Mouse (Mus musculus) MEL (cell line): Measurements from ENCODE around the gene Tenm3.

Experiments used
- CHD1 ChIP-seq: IDR thresholded peaks from 2 replicates; pipeline ENCODE4 v1.6.1; 2012; ENCODE audit warnings: low read depth, mild to moderate bottlenecking, inconsistent platforms, low read length, improper control_type of control experiment
- CHD2 ChIP-seq: IDR thresholded peaks from 2 replicates; pipeline ENCODE4 v1.6.1; 2011; ENCODE audit warnings: low read length, improper control_type of control experiment
- CTCF ChIP-seq, 3 experiments: IDR thresholded peaks in 2 of 3; conservative IDR thresholded peaks in 1 of 3; 2 replicates each; pipeline ENCODE4 v1.5.1; 2011 to 2012; ENCODE audit warnings: low read length in 3 of 3, low read depth in 2 of 3, mild to moderate bottlenecking in 2 of 3, improper control_type of control experiment in 1 of 3, inconsistent platforms in 1 of 3, mixed read lengths in 1 of 3, moderate library complexity in 1 of 3; ENCODE audit not compliant: control insufficient read depth in 1 of 3, insufficient read depth in 1 of 3, poor library complexity in 1 of 3, severe bottlenecking in 1 of 3
- EP300 ChIP-seq, 2 experiments: IDR thresholded peaks; 2 replicates each; pipeline ENCODE4 v1.6.1; 2011; ENCODE audit warnings: improper control_type of control experiment in 2 of 2, low read length in 2 of 2, low read depth in 1 of 2, mild to moderate bottlenecking in 1 of 2
- ETS1 ChIP-seq: IDR thresholded peaks from 2 replicates; pipeline ENCODE4 v1.6.1; 2012; ENCODE audit warnings: low read depth, mild to moderate bottlenecking, inconsistent platforms, low read length, improper control_type of control experiment, moderate library complexity
- GATA1 ChIP-seq: IDR thresholded peaks from 2 replicates; pipeline ENCODE4 v1.6.1; 2011; ENCODE audit warnings: low read depth, low read length, improper control_type of control experiment
- JUND ChIP-seq: IDR thresholded peaks from 2 replicates; pipeline ENCODE4 v1.6.1; 2011; ENCODE audit warnings: low read depth, mild to moderate bottlenecking, improper control_type of control experiment, low read length
- MEF2A ChIP-seq: IDR thresholded peaks from 2 replicates; pipeline ENCODE4 v1.6.1; 2014; ENCODE audit warnings: low read depth, mild to moderate bottlenecking, inconsistent platforms, low read length, improper control_type of control experiment; ENCODE audit not compliant: poor library complexity, insufficient replicate concordance, severe bottlenecking; ENCODE audit errors: extremely low read depth
- NELFE ChIP-seq: IDR thresholded peaks from 2 replicates; pipeline ENCODE4 v1.6.1; 2011; ENCODE audit warnings: low read depth, low read length, improper control_type of control experiment
- POLR2A ChIP-seq, 2 experiments: IDR thresholded peaks; 2 replicates each; pipeline ENCODE4 v1.6.1; 2011 to 2012; ENCODE audit warnings: low read length in 2 of 2, mild to moderate bottlenecking in 2 of 2, control low read depth in 1 of 2, improper control_type of control experiment in 1 of 2, low read depth in 1 of 2, moderate library complexity in 1 of 2; ENCODE audit not compliant: control insufficient read depth in 1 of 2, insufficient read depth in 1 of 2, poor library complexity in 1 of 2
- SIN3A ChIP-seq: IDR thresholded peaks from 2 replicates; pipeline ENCODE4 v1.6.1; 2012; ENCODE audit warnings: low read length, improper control_type of control experiment, inconsistent platforms
- USF1 ChIP-seq: IDR thresholded peaks from 2 replicates; pipeline ENCODE4 v1.6.1; 2014; ENCODE audit warnings: low read depth, mild to moderate bottlenecking, inconsistent platforms, low read length, improper control_type of control experiment, moderate library complexity
- ZNF384 ChIP-seq: IDR thresholded peaks from 2 replicates; pipeline ENCODE4 v1.6.1; 2012; ENCODE audit warnings: low read depth, mild to moderate bottlenecking, inconsistent platforms, low read length, improper control_type of control experiment

GRCm38 (mm10) chr8:48554762-48555545 is 288.8 kb downstream of the Tenm3 start:
- TF ChIP-seq CTCF (IDR thresholded peaks at IDR 0.05 in 2 of 3, conservative IDR thresholded peaks at IDR 0.05 in 1 of 3; ENCODE audit: control insufficient read depth in 1 of 3, insufficient read depth in 1 of 3, low read depth in 2 of 3, low read length in 3 of 3, poor library complexity in 1 of 3, severe bottlenecking in 1 of 3) (no peak), MEF2A (no peak), POLR2A (IDR thresholded peaks at IDR 0.05; ENCODE audit: control insufficient read depth in 1 of 2, insufficient read depth in 1 of 2, low read depth in 1 of 2, low read length in 2 of 2, poor library complexity in 1 of 2) (no peak), GATA1 (no peak), ETS1 (no peak), USF1 (no peak), JUND (no peak), CHD2 (no peak), SIN3A (no peak), EP300 (IDR thresholded peaks at IDR 0.05; ENCODE audit: low read depth in 1 of 2, low read length in 2 of 2) (no peak), ZNF384 (no peak), CHD1 (no peak), NELFE (no peak)
